Mouse (Mus musculus) cerebellum, adult 2 months (tissue): ENCODE data around the gene Pgam1.

Experiments
- CTCF ChIP-seq: fragments of 200-500 bp; IDR thresholded peaks from 2 replicates; pipeline ENCODE4 v1.5.1; 2011; ENCODE audit warnings: low read depth, mild to moderate bottlenecking, control low read depth, low read length, moderate library complexity, borderline replicate concordance; ENCODE audit not compliant: insufficient read depth
- POLR2A ChIP-seq: fragments of 200-500 bp; IDR thresholded peaks from 2 replicates; pipeline ENCODE4 v1.6.1; 2011; ENCODE audit warnings: low read length, control low read depth, borderline replicate concordance; ENCODE audit not compliant: insufficient read depth

DNA sequence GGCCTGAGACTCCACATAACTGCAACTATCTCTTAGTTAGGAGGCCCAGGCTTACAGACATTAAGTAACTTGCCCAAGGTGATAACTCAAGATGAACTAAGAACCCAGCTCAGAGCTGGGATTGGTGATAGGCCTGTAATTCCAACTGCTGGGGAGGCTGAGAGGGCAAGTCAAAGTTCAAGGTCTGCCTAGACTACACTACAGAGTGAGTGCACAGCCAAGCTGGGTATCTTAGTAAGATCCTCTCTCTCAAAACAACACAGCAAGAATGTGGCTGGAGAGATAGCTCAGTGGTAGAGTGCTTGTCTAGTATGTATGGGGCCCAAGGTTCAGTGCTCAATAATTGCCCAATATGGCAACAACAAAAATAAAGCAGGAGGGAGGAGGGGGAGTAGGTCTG, 23.5 kb upstream of the Pgam1 start:
- TF ChIP-seq POLR2A: no peak
- no peak for TF ChIP-seq CTCF
